Mouse (Mus musculus): Measurements from ENCODE around the gene Dusp13. TPM values are rescaled to one million over a fixed set of nuclear protein-coding genes. Genes with fewer than 3 reads are reported as not detected.

Gene Dusp13
- polyA plus RNA-seq, 1 experiment from 2014 or later = 0.20 TPM

GRCm38 (mm10) chr14:21720430-21721205 lies 30.4 kb downstream of the Dusp13 start:
- ATAC-seq (ENCODE audit: insufficient number of reproducible peaks, low FRiP score, low TSS enrichment, low read depth) = no peak
- H3K36me3 ChIP-seq = no peaks in the 10 kb centered on the region
- WGBS = 76% methylated on average over 4 of the region's 4 CpGs
- H3K4me2 ChIP-seq = no peak overlapping the region
- no peak overlapping the region for H3K4me3 ChIP-seq
- H3K9me3 ChIP-seq = no peaks in the 10 kb centered on the region
- H3K4me1 ChIP-seq = peaks cover 16% of the 10 kb centered on the region
- H3K27ac ChIP-seq = no peak overlapping the region
- no peak overlapping the region for H3K9ac ChIP-seq
- H3K27me3 ChIP-seq = no peaks in the 10 kb centered on the region

GRCm38 (mm10) chr14:21719646-21720383 lies 31.2 kb downstream of the Dusp13 start:
- no peak overlapping the region for H3K9ac ChIP-seq
- no peaks in the 10 kb centered on the region for H3K9me3 ChIP-seq
- peak overlapping the region; percentile 61 for H3K27ac ChIP-seq
- no peaks in the 10 kb centered on the region for H3K27me3 ChIP-seq
- 31% methylated on average over 17 of the region's 17 CpGs for WGBS
- no peak overlapping the region for H3K4me2 ChIP-seq
- 0 out of 2 replicates have a peak, but pooled peaks have one; percentile 16 for ATAC-seq (ENCODE audit: insufficient number of reproducible peaks, low FRiP score, low TSS enrichment, low read depth)
- peaks cover 16% of the 10 kb centered on the region for H3K4me1 ChIP-seq
- H3K4me3 ChIP-seq = no peak overlapping the region
- no peaks in the 10 kb centered on the region for H3K36me3 ChIP-seq

- ATAC-seq (ENCODE audit: insufficient number of reproducible peaks, low FRiP score, low TSS enrichment, low read depth) = no peak
- Histone ChIP-seq H3K27ac (no peak within 1 kb of the TSS), H3K36me3 (no peaks in the 10 kb centered on the region)
Measured at GRCm38 (mm10) chr14:21714486-21714885, 36.5 kb downstream of the Dusp13 start, which contains the start of gene Dupd1. Dupd1 (minus strand) TSS chr14:21714576.

GRCm38 (mm10) chr14:21711231-21711630 lies 39.8 kb downstream of the Dusp13 start:
- ATAC-seq (ENCODE audit: insufficient number of reproducible peaks, low FRiP score, low TSS enrichment, low read depth) = no peak
- Histone ChIP-seq H3K27me3 (no peaks in the 10 kb centered on the region), H3K9me3 (no peaks in the 10 kb centered on the region), H3K9ac (no peak overlapping the region), H3K27ac (peak overlapping the region; percentile 81), H3K4me2 (no peak overlapping the region), H3K4me3 (no peak overlapping the region), H3K4me1 (peaks cover 35% of the 10 kb centered on the region), H3K36me3 (no peaks in the 10 kb centered on the region)
- 49% methylated on average over 2 of the region's 2 CpGs for WGBS

More at GRCm38 (mm10) chr14:21714486-21714885, 36.5 kb downstream of the Dusp13 start, which contains the start of gene Dupd1:
- Histone ChIP-seq H3K4me1 (peaks cover 25% of the 10 kb centered on the region), H3K9ac (no peak within 1 kb of the TSS), H3K4me2 (no peak within 1 kb of the TSS), H3K4me3 (no peak within 1 kb of the TSS), H3K9me3 (no peaks in the 10 kb centered on the region), H3K27me3 (no peaks in the 10 kb centered on the region)
- WGBS = 66% methylated on average over 5 of the region's 5 CpGs

- Histone ChIP-seq H3K9ac (no peak overlapping the region), H3K4me2 (no peak overlapping the region), H3K27ac (peak overlapping the region; percentile 57; the same call in 1 of the 2 replicates), H3K36me3 (no peaks in the 10 kb centered on the region), H3K4me1 (peaks cover 38% of the 10 kb centered on the region), H3K9me3 (no peaks in the 10 kb centered on the region), H3K27me3 (no peaks in the 10 kb centered on the region), H3K4me3 (no peak overlapping the region)
- no peak for ATAC-seq (ENCODE audit: insufficient number of reproducible peaks, low FRiP score, low TSS enrichment, low read depth)
- WGBS = 60% methylated on average over 2 of the region's 2 CpGs
Measured at GRCm38 (mm10) chr14:21709545-21709944, 41.4 kb downstream of the Dusp13 start.

GRCm38 (mm10) chr14:21706759-21707571 lies 44.0 kb downstream of the Dusp13 start:
- peak; percentile 84 for ATAC-seq (ENCODE audit: insufficient number of reproducible peaks, low FRiP score, low TSS enrichment, low read depth)
- 24% methylated on average over 12 of the region's 12 CpGs for WGBS
- Histone ChIP-seq H3K9ac (no peak overlapping the region), H3K4me2 (0 out of 2 replicates have a peak overlapping the region, but pooled peaks have one; percentile 6), H3K27me3 (no peaks in the 10 kb centered on the region), H3K27ac (peak overlapping the region; percentile 93), H3K4me1 (peaks cover 41% of the 10 kb centered on the region), H3K4me3 (no peak overlapping the region), H3K36me3 (no peaks in the 10 kb centered on the region), H3K9me3 (no peaks in the 10 kb centered on the region)

- H3K4me2 ChIP-seq = no peak overlapping the region
- no peak overlapping the region for H3K9ac ChIP-seq
- no peak for ATAC-seq (ENCODE audit: insufficient number of reproducible peaks, low FRiP score, low TSS enrichment, low read depth)
- 73% methylated on average over 2 of the region's 2 CpGs for WGBS
- H3K4me3 ChIP-seq = no peak overlapping the region
- H3K27me3 ChIP-seq = no peaks in the 10 kb centered on the region
- H3K36me3 ChIP-seq = no peaks in the 10 kb centered on the region
- peak overlapping the region; percentile 93 for H3K27ac ChIP-seq
- H3K4me1 ChIP-seq = peaks cover 33% of the 10 kb centered on the region
- no peaks in the 10 kb centered on the region for H3K9me3 ChIP-seq
Measured at GRCm38 (mm10) chr14:21705462-21705861, 45.5 kb downstream of the Dusp13 start.

GRCm38 (mm10) chr14:21703255-21703654 lies 47.7 kb downstream of the Dusp13 start:
- Histone ChIP-seq H3K9ac (no peak overlapping the region), H3K4me1 (peaks cover 22% of the 10 kb centered on the region), H3K36me3 (no peaks in the 10 kb centered on the region), H3K4me3 (no peak overlapping the region), H3K4me2 (no peak overlapping the region), H3K9me3 (no peaks in the 10 kb centered on the region; the same call in 1 of the 2 replicates), H3K27me3 (no peaks in the 10 kb centered on the region), H3K27ac (no peak overlapping the region; the same call in 1 of the 2 replicates)
- WGBS = 62% methylated on average over 5 of the region's 5 CpGs
- ATAC-seq (ENCODE audit: insufficient number of reproducible peaks, low FRiP score, low TSS enrichment, low read depth) = no peak

- peaks cover 22% of the 10 kb centered on the region for H3K4me1 ChIP-seq
- H3K27me3 ChIP-seq = no peaks in the 10 kb centered on the region
- no peaks in the 10 kb centered on the region for H3K36me3 ChIP-seq
- no peak overlapping the region for H3K4me2 ChIP-seq
- no peak overlapping the region for H3K9ac ChIP-seq
- H3K4me3 ChIP-seq = no peak overlapping the region
- no peak for ATAC-seq (ENCODE audit: insufficient number of reproducible peaks, low FRiP score, low TSS enrichment, low read depth)
- H3K27ac ChIP-seq = no peak overlapping the region
- WGBS = 87% methylated on average over 8 of the region's 8 CpGs
- H3K9me3 ChIP-seq = no peaks in the 10 kb centered on the region; the same call in 1 of the 2 replicates
Measured at GRCm38 (mm10) chr14:21702691-21703090, 48.3 kb downstream of the Dusp13 start.

- no peak overlapping the region for H3K4me3 ChIP-seq
- H3K4me2 ChIP-seq = no peak overlapping the region
- no peak overlapping the region for H3K27ac ChIP-seq
- H3K9ac ChIP-seq = no peak overlapping the region
- no peaks in the 10 kb centered on the region for H3K36me3 ChIP-seq
- 80% methylated on average over 7 of the region's 7 CpGs for WGBS
- no peak for ATAC-seq (ENCODE audit: insufficient number of reproducible peaks, low FRiP score, low TSS enrichment, low read depth)
- no peaks in the 10 kb centered on the region for H3K27me3 ChIP-seq
- no peaks in the 10 kb centered on the region; the same call in 1 of the 2 replicates for H3K9me3 ChIP-seq
- H3K4me1 ChIP-seq = 0 out of 2 replicates have a peak, but pooled peaks cover 4% of the 10 kb centered on the region
Measured at GRCm38 (mm10) chr14:21696186-21696830, 54.7 kb downstream of the Dusp13 start.

GRCm38 (mm10) chr14:21695020-21695419 lies 56.0 kb downstream of the Dusp13 start:
- Histone ChIP-seq H3K9ac (no peak overlapping the region), H3K4me2 (no peak overlapping the region), H3K36me3 (no peaks in the 10 kb centered on the region), H3K27ac (no peak overlapping the region), H3K4me1 (0 out of 2 replicates have a peak, but pooled peaks cover 4% of the 10 kb centered on the region), H3K27me3 (no peaks in the 10 kb centered on the region), H3K9me3 (no peaks in the 10 kb centered on the region; the same call in 1 of the 2 replicates), H3K4me3 (no peak overlapping the region)
- WGBS = 74% methylated on average over 6 of the region's 6 CpGs
- ATAC-seq (ENCODE audit: insufficient number of reproducible peaks, low FRiP score, low TSS enrichment, low read depth) = no peak

Data from limb, embryonic 15.5 days (tissue).